Mouse (Mus musculus) hindbrain, embryonic 16.5 days (tissue): Measurements from ENCODE around the gene Krtcap2. TPM values are rescaled to one million over a fixed set of nuclear protein-coding genes. Genes with fewer than 3 reads are reported as not detected.

ENCODE experiments used
- ATAC-seq: fragments of 200-750 bp; cut with Nextera tagmentation; 2 replicates; pipeline ENCODE4 v1.8.0; 2017; ENCODE audit warnings: moderate TSS enrichment, moderate library complexity
- H3K27ac ChIP-seq: fragments of 300-500 bp; sonication (generic); 2 replicates; pipeline ENCODE4 v1.5.1; 2014; ENCODE audit warnings: low read depth, mild to moderate bottlenecking, control low read depth, low read length, moderate library complexity
- H3K27me3 ChIP-seq: fragments of 300-500 bp; sonication (generic); replicated peaks from 2 replicates; pipeline ENCODE4 v1.6.1; 2014; ENCODE audit warnings: low read length; ENCODE audit not compliant: control insufficient read depth, insufficient read depth
- H3K36me3 ChIP-seq: fragments of 300-500 bp; sonication (generic); 2 replicates; pipeline ENCODE4 v1.6.1; 2014; ENCODE audit warnings: mild to moderate bottlenecking, low read length, moderate library complexity, mixed read lengths; ENCODE audit not compliant: control insufficient read depth, insufficient read depth
- H3K4me1 ChIP-seq: fragments of 300-500 bp; sonication (generic); 2 replicates; pipeline ENCODE4 v1.6.1; 2014; ENCODE audit warnings: low read depth, low read length; ENCODE audit not compliant: control insufficient read depth, insufficient read depth
- H3K4me2 ChIP-seq: fragments of 300-500 bp; sonication (generic); 2 replicates; pipeline ENCODE4 v1.6.1; 2014; ENCODE audit warnings: mild to moderate bottlenecking, low read length, control low read depth, moderate library complexity
- H3K4me3 ChIP-seq: fragments of 300-500 bp; sonication (generic); 2 replicates; pipeline ENCODE4 v1.5.1; 2014; ENCODE audit warnings: mild to moderate bottlenecking, low read length, control low read depth, moderate library complexity
- H3K9ac ChIP-seq: fragments of 300-500 bp; sonication (generic); 2 replicates; pipeline ENCODE4 v1.6.1; 2014; ENCODE audit warnings: low read depth, mild to moderate bottlenecking, control low read depth, low read length, moderate library complexity
- H3K9me3 ChIP-seq: fragments of 300-500 bp; sonication (generic); 2 replicates; pipeline ENCODE4 v1.6.1; 2014; ENCODE audit warnings: mild to moderate bottlenecking, low read length, moderate library complexity; ENCODE audit not compliant: control insufficient read depth
- WGBS: fragments of 180-500 bp; shearing (Covaris S2); extraction: QIAGEN DNeasy Blood & Tissue Kit; methylation state at CpG from one replicate; pipeline ENCODE4 v1.1.7; 2014; 5-methylcytosine and 5-hydroxymethylcytosine counted together
- polyA plus RNA-seq: library from polyadenylated mRNA; unstranded; fragments of >200 nt; fragmentation: Nextera tagmentation; extraction: Ambion mirVana; gene quantifications from 2 replicates; pipeline ENCODE4 v1.2.1, GENCODE M21; 2015

Gene Krtcap2
- polyA plus RNA-seq, 1 experiment from 2014 or later: 227 TPM

GRCm38 (mm10) chr3:89251365-89251895 is 5.7 kb downstream of the Krtcap2 start:
- H3K27me3 ChIP-seq: no peaks in the 10 kb centered on the region
- no peaks in the 10 kb centered on the region for H3K36me3 ChIP-seq
- H3K9ac ChIP-seq: peak overlapping the region; percentile 1; the same call in 1 of the 2 replicates
- no peaks in the 10 kb centered on the region for H3K9me3 ChIP-seq
- 0 out of 2 replicates have a peak, but pooled peaks have one; percentile 8 for ATAC-seq
- peaks cover 16% of the 10 kb centered on the region for H3K4me1 ChIP-seq
- WGBS: 7% methylated on average over 17 of the region's 17 CpGs
- 0 out of 2 replicates have a peak overlapping the region, but pooled peaks have one; percentile 2 for H3K4me3 ChIP-seq
- 0 out of 2 replicates have a peak overlapping the region, but pooled peaks have one; percentile 15 for H3K27ac ChIP-seq
- H3K4me2 ChIP-seq: peak overlapping the region; percentile 29

- Histone ChIP-seq H3K27ac (no peak overlapping the region), H3K27me3 (no peaks in the 10 kb centered on the region), H3K9me3 (no peaks in the 10 kb centered on the region), H3K4me2 (no peak overlapping the region), H3K36me3 (no peaks in the 10 kb centered on the region), H3K9ac (no peak overlapping the region), H3K4me3 (no peak overlapping the region), H3K4me1 (peaks cover 8% of the 10 kb centered on the region)
- WGBS: 95% methylated on average over 5 of the region's 5 CpGs
- ATAC-seq: no peak
These were observed 9.2 kb downstream of the Krtcap2 start for GRCm38 (mm10) chr3:89254994-89255393.

- no peak for ATAC-seq
- Histone ChIP-seq H3K36me3 (no peaks in the 10 kb centered on the region), H3K4me1 (peaks cover 5% of the 10 kb centered on the region), H3K9ac (no peak overlapping the region), H3K9me3 (no peaks in the 10 kb centered on the region), H3K4me2 (no peak overlapping the region), H3K4me3 (no peak overlapping the region), H3K27me3 (no peaks in the 10 kb centered on the region), H3K27ac (no peak overlapping the region)
- WGBS: 77% methylated on average over 5 of the region's 5 CpGs
These were observed 10.4 kb downstream of the Krtcap2 start for GRCm38 (mm10) chr3:89256177-89256576.

- WGBS: 54% methylated on average over 7 of the region's 7 CpGs
- Histone ChIP-seq H3K4me1 (no peaks in the 10 kb centered on the region), H3K27ac (no peak within 1 kb of the TSS)
These were observed 13.3 kb downstream of the Krtcap2 start, which contains the start of gene Dpm3 for GRCm38 (mm10) chr3:89259076-89259475. TSS of gene Dpm3 (plus strand) at chr3:89259358.

GRCm38 (mm10) chr3:89260211-89260610 is 14.4 kb downstream of the Krtcap2 start:
- Histone ChIP-seq H3K27me3 (no peaks in the 10 kb centered on the region), H3K4me1 (no peaks in the 10 kb centered on the region), H3K27ac (no peak overlapping the region), H3K4me3 (no peak overlapping the region), H3K4me2 (no peak overlapping the region), H3K36me3 (no peaks in the 10 kb centered on the region), H3K9ac (no peak overlapping the region), H3K9me3 (no peaks in the 10 kb centered on the region)
- 71% methylated on average over 3 of the region's 3 CpGs for WGBS
- ATAC-seq: no peak

More at GRCm38 (mm10) chr3:89259076-89259475, 13.3 kb downstream of the Krtcap2 start, which contains the start of gene Dpm3:
- Histone ChIP-seq H3K4me3 (no peak within 1 kb of the TSS), H3K4me2 (no peak within 1 kb of the TSS), H3K9me3 (no peaks in the 10 kb centered on the region), H3K27me3 (no peaks in the 10 kb centered on the region), H3K9ac (no peak within 1 kb of the TSS), H3K36me3 (no peaks in the 10 kb centered on the region)
- no peak for ATAC-seq

GRCm38 (mm10) chr3:89262417-89262816 is 16.7 kb downstream of the Krtcap2 start:
- no peaks in the 10 kb centered on the region for H3K9me3 ChIP-seq
- H3K27ac ChIP-seq: no peak overlapping the region
- no peak overlapping the region for H3K4me2 ChIP-seq
- no peaks in the 10 kb centered on the region for H3K27me3 ChIP-seq
- 76% methylated on average over 10 of the region's 10 CpGs for WGBS
- no peaks in the 10 kb centered on the region for H3K36me3 ChIP-seq
- no peak overlapping the region for H3K9ac ChIP-seq
- no peak overlapping the region for H3K4me3 ChIP-seq
- peaks cover 13% of the 10 kb centered on the region for H3K4me1 ChIP-seq
- ATAC-seq: no peak

- Histone ChIP-seq H3K4me3 (peak overlapping the region; percentile 75), H3K9me3 (no peaks in the 10 kb centered on the region), H3K27me3 (no peaks in the 10 kb centered on the region), H3K27ac (peak overlapping the region; percentile 74), H3K36me3 (0 out of 2 replicates have a peak, but pooled peaks cover 3% of the 10 kb centered on the region), H3K9ac (peak overlapping the region; percentile 83), H3K4me1 (peaks cover 37% of the 10 kb centered on the region), H3K4me2 (peak overlapping the region; percentile 98)
- WGBS: under 1% methylated on average over 20 of the region's 20 CpGs
- ATAC-seq: peak; percentile 88
These were observed 20.7 kb downstream of the Krtcap2 start for GRCm38 (mm10) chr3:89266439-89266893.

- Histone ChIP-seq H3K4me3 (no peak overlapping the region), H3K36me3 (0 out of 2 replicates have a peak, but pooled peaks cover 3% of the 10 kb centered on the region), H3K4me1 (peaks cover 37% of the 10 kb centered on the region), H3K27ac (no peak overlapping the region), H3K4me2 (peak overlapping the region; percentile 86; the same call in 1 of the 2 replicates), H3K27me3 (no peaks in the 10 kb centered on the region), H3K9me3 (no peaks in the 10 kb centered on the region), H3K9ac (no peak overlapping the region; the same call in 1 of the 2 replicates)
- 55% methylated on average over 8 of the region's 8 CpGs for WGBS
- no peak for ATAC-seq
These were observed 23.1 kb downstream of the Krtcap2 start for GRCm38 (mm10) chr3:89268916-89269315.

GRCm38 (mm10) chr3:89270051-89270755 is 24.4 kb downstream of the Krtcap2 start, which contains the start of gene Slc50a1:
TSS of gene Slc50a1 (minus strand) at chr3:89270570.
- WGBS: 2% methylated on average over 39 of the region's 39 CpGs
- Histone ChIP-seq H3K9me3 (no peaks in the 10 kb centered on the region), H3K36me3 (0 out of 2 replicates have a peak, but pooled peaks cover 3% of the 10 kb centered on the region), H3K4me3 (peak within 1 kb of the TSS; percentile 51), H3K4me2 (peak within 1 kb of the TSS; percentile 86), H3K27me3 (no peaks in the 10 kb centered on the region), H3K27ac (peak within 1 kb of the TSS; percentile 76), H3K9ac (peak within 1 kb of the TSS; percentile 73), H3K4me1 (peaks cover 37% of the 10 kb centered on the region)
- peak; percentile 68 for ATAC-seq
